Mouse (Mus musculus) T-cell, adult 2 months (primary cell): ENCODE results near the gene Epha1.

ENCODE experiments used
- DNase-seq: peaks from one replicate; pipeline ENCODE4 v3.0.0; 2022; ENCODE audit warnings: low spot score

Gene Epha1

DNA sequence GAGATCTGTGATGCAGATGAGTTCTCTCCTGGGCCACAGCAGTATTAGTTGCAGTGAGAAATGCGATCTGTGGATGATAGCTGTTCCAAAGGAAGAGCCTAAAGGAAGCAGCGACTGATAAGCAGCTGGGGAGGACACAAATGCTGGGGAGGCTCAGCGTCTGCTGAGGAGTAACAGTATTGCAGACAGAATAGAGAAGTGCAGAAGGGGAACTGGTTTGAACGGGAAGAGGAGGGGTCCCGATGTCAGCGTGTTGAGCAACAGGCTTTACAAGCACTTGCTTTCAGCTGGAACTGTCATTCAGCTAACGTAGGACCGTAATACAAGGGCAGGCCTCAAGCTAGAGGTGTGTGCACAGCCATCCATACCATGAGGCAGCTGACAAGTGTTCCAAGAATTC is 19.9 kb downstream of the Epha1 start:
- no peak for DNase-seq

DNA sequence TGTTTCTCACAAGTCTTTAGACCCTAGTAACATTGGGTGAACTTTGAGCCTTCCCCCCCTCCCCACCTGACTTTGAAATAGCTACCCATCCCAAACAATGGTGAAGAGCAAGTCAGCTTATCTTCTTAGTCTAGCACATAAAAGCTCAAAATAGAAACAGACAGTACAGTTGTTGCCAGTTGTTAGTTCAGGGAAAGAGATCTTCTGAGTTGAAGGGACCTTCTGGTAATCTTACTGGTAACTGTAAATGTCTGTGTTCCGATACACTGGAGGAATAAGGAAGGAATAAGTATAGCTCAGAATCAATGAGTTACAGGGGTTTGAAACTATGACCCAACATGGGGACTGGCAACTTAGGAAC is 20.6 kb downstream of the Epha1 start:
- DNase-seq = no peak

DNA sequence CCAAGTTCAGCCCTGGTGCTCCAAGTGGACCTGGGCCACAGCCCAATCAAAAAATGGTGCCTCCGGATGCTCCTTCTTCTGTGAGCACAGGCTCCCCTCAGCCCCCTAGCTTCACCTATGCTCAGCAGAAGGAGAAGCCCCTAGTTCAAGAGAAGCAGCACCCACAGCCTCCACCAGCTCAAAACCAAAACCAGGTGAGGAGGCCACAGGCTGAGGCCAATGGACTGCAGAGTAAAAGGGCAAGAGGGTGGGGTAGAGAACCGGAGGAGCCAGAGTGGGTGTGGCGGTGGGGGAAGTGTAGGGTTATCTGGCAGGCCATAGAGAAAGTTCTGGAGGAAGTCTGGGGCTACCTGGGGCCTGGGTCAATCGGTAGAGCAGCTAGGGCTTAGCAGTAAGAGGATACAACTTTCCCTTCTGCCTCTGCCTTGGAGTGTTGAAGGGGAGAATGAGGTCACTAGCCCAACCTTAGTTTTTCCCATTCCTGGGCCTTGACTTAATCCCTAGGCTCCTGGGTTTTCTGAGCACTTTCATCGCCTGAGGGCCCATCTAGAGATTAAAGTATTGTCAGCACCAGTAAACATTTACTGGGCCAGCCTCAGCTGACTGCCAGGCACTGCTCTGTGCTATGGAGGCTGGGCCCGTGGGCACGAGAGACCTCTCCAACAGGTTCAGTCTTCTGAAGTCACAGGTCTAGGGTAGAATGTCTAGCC is 21.1 kb downstream of the Epha1 start:
- no peak for DNase-seq

DNA sequence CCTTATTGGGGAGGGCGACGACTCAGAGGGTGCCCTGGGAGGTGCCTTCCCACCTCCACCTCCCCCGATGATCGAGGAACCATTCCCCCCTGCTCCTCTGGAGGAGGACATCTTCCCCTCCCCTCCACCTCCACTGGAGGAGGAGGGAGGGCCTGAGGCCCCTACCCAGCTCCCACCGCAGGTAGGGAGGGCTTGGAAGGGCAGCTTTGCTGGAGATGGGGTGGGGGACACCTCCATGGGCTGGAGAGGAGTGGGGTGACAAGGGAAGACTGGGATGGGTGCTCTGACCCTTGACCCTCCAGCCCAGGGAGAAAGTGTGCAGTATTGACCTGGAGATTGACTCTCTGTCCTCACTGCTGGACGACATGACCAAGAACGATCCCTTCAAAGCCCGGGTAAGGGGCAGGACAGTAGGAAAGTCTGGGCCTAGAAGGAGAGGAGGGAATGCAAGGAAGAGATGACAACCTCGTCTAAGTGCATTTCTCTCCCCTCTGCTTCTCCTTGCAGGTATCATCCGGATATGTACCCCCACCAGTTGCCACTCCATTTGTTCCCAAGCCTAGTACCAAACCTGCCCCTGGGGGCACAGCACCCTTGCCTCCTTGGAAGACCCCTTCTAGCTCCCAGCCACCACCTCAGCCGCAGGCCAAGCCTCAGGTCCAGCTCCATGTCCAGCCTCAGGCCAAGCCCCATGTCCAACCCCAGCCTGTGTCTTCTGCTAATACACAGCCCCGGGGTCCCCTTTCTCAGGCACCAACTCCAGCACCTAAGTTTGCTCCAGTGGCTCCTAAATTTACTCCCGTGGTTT is 21.9 kb downstream of the Epha1 start:
- no peak for DNase-seq

DNA sequence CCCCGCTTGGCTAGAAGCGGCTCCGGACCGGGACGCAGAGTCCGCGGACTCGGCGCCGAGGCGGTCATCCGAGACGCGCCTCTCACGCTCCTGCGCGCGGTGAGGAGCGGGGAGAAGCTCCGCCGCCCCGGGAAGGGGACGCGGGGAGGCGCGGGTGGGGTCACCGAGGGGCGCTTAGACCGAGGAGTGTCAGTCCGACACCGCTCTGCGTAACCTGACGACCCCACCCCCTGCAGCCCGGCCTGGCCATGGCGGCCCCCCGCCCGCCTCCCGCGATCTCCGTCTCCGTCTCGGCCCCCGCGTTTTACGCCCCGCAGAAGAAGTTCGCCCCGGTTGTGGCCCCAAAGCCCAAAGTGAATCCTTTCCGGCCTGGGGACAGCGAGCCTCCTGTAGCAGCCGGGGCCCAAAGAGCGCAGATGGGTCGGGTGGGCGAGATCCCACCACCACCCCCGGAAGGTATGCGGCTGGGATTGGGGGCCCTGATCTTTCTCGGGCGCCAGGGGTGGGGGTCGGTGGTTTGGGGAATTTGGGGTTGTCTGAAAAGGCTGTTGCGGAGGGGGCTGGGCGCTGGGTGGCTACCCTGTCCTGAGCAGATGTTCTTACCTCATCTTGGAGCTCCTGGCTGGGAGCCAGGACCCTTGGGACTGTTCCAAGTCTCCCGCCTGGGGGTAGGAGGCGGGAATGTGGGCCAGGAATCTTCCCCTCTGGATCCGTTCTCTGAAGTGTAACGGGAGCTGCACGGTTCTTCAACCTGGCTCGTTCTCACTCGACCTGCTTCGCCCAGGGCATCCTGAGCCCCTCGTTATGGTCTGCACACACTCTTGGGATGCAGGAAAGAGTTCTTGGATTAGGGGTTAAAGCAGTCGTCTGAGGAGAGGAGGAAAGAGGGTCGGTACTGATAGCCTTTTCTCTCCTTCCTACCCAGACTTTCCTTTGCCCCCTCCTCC is 22.8 kb downstream of the Epha1 start:
- DNase-seq = peak; percentile 7

DNA sequence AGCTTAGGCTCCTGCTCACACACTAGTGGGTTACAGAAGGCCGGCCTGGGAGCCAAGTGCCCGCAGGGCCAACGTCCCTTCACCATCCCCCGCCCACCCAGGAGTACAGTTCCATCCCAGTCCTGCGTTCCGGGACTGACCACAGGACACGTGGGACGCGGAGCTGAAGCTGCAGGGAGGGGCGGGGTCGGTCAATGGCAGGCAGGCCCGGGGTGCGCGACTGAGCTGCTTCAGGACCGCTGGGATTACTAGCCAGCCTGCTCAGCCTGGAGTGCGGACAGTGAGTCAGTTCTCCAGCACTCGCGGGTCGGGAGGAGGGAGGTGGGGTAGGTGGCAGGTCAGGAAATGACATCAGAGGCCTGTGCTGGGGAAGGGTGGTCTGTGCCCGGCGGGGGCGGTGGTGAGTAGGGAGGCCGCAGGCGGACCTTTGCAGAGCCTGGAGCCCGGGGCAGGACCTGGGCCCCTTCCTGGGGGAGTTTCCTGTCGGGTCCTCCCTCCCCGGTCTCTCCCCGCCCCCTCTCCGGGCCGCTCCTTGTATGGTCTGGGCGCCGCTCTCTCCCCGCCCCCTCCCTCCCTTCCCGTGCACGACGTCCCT is 23.5 kb downstream of the Epha1 start, which contains the start of gene Zyx:
Gene Zyx, plus strand, starts transcription at position 205 of the 595 bp plus-strand sequence.
- DNase-seq = peak; percentile 77

GRCm38 (mm10) chr6:42349006-42349425 is 24.1 kb downstream of the Epha1 start:
- DNase-seq = peak; percentile 76

DNA sequence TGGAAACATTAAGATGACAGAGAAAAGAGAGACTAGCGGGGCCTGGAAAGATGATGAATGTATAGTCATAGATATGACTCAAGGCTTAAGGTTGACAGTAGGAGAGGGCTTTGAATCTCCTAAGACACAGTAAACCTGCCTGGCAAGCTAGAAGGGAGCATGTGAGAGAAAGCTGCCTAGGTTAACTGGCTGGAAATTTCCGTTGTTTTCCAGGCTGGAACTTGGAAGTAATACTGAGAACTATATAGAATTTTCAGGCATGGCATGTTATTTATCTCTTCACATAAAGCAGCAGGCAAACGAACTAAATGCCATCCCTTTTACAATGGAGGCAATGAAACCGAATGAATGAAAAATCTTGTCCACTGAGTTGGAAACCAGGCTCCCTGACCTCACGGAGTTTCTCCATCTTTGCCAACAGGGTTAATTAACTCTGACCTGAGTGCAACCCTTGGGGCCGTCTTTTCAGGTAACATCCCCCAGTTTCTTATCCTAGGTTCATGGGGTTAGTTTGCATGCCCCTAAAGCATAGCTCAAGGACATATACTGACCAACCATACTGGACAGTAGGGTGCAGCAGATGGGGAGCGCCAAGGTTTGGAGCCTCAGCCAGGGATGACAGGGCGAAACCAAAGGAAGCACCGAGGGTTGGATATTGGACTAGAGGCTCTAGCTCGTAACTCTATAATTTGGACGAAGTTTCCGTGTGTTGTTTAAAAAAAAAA is 24.6 kb downstream of the Epha1 start:
- DNase-seq = no peak

DNA sequence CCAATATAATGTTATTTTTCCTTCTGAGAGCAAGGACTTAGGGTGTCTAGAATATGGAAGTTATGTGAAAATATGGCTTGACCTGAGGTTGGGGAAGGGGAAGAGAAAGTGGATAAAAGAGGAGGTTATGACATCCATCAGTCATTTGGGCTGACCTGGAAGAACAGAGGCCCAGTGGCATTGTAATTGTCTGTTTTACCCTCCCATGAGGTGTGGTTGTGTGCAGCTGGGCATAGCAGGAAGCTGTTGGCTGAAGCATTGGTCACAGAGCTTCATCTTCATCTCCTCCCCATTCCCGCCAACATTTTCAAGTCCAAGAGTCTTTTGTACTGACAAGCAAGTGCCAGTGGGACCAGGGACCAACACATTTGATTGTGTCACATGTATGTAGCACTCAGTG is 28.8 kb downstream of the Epha1 start:
- DNase-seq = no peak

DNA sequence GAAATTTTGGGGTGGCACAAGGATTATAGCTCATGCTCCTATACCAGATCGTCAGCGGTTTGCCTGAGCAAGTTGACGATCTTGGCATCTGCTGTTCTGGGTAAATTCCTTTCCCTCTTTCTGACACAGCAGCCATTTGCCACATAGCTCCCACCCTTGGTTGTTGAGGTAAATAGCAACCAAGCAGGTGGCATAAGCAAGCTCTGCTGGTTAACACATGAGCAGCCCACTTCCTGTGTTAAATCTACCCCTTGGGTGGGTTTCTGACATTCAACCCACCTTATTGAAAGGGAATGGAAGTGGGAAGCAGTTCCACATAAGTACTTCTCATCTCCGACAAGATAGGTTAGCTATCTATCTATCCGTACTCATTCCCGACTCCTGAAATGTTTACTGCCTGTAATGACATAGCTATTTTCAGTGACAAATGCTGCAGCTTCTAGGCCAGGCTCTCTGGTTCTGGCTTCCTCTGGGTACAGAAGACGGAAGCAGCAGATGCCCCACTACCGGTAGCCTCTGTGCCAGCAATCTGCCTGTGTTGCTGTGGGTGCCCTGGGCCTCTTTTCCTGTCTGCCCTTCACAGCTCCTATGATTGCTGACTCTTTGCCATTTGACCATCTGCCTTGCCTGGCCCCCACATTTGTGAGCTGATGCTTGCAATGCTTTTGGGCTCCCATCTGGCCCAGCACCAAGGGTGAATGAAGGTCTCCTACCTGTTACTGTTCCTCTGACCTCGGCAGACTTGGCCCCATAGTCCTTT is 29.5 kb downstream of the Epha1 start:
- DNase-seq = peak; percentile 68

- no peak for DNase-seq
Measured at GRCm38 (mm10) chr6:42342171-42342570, 30.9 kb downstream of the Epha1 start.

GRCm38 (mm10) chr6:42339981-42340380 is 33.1 kb downstream of the Epha1 start:
- DNase-seq = no peak

DNA sequence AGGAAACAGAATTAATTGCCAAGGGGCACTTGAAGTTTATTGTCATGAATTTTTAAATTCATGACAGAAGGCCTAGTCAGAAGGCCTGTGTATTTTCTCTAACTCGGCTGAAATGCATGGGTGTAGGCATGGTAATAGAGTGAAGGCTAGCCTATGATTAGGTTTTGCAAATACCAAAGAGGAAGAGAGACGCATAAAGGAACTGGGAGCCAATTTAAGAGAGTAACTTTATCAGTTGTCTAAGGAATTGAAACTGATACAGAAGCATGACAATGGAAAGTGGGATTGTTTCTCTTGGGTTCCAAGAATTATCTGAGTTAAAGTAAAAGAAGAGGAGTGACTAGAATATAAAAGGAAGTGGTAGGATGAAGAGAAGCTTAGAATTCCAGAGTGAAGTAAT is 33.9 kb downstream of the Epha1 start:
- DNase-seq = no peak

DNA sequence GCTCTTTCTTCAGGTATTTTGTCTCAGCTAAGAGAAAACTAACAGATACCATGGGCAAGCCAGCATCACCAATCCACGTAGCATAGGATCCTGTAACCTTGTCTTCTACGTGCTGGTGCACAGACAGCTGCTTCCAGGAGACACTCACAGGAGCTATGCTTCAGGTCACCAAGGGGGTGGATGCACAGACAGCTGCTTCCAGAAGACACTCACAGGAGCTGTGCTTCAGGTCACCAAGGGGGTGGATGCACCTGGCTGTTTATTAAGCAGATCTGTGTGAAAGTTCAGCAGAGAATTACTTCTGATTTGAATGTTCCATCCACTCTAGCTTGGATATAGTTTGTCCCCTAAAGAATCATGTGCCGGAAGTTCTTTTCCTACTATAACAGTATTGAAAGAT is 42.1 kb downstream of the Epha1 start:
- no peak for DNase-seq

DNA sequence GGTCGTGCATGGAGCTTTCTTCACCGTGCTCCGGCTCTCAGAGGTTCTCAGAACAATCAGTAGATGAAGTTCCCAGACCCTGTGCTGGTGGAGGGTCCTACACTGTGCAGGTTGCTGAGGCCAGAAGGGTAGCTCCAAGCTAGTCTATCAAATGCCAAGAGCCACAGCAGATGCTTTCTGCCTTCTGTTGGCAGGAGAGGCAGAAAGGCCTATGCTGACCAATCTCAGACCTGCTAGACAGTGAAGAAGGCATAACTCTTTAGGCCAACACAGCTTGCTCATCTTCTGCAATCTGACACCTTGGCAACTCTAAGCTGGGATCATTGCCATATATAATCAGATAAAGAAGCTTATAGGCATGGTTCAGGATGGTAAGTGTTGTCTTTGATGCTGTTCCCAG is 42.9 kb downstream of the Epha1 start:
- DNase-seq = no peak

DNA sequence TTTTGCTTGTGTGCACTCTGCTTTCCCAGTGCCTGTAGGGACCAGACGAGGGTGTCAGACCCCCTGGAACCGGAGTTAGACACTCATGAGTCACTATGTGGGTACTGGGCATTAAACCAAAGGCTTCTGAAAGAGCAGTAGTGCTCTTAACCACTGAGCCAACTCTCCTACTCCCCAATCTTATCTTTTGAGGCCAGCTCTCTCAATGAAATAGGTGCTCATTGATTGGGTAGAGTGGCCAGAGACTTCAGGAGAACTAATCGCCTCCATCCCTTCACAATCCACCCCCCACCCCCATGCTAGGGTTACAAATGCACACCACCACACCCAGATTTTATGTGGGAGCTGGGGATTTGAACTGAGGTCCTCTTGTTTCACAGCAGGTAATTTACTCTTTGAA is 44.3 kb downstream of the Epha1 start:
- no peak for DNase-seq

DNA sequence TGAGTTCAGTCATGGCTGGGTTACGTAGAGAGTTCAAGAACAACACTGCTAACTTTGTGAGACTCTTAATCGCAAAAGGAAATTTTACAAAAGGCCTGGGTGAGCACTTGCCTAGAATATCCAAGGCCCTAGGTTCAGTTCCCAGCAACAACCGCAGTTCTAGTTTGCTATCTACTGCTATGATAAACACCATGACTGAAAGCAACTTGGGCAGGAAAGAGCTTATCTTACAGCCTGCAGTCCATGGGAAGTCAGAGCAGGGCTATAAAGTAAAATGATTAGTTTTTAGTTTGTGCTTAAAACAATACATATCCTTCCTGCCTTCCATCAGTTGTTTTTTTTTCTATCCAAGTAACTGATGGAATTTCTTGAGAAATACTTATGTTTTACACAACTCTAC is 46.6 kb downstream of the Epha1 start:
- no peak for DNase-seq

- DNase-seq = peak; percentile 73
Measured at GRCm38 (mm10) chr6:42325268-42325609, 47.8 kb downstream of the Epha1 start.

DNA sequence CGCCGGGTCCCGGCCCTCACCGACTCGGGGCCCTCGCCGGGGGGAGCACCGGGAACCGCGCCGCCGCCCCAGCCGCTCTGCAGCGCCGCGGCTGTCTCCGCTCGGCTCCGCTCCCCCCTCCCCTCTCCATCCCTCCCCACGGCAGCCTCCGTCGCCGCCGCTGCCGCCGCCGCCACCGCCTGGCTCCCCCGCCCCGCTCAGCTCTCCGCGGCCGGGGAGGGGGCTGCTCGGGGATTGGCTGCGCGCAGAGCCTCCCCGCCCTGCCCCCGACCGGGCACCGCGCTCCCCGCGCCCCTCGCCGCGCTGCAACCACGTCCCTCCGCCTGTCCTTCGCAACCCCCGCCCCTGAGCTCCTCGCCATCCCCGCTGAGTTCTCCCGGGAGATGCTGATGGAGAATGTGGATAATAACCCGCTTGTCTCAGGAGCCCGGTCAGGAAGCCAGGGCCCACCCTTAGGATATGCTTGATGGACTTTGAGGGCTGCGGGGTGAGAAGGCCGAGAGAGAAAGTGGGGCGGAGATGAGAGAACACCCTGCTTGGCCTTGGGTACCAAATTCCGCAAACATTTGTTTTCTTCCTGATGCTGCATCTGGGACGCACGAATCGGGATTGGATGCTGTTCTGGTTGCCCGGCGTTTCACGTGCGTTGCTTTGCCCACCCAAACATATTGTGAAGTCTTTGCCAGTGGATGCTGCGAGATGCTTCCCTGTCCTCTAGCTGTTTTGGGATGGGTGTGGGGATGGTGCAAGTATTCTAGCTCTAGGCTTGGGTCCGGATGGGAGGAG is 48.4 kb downstream of the Epha1 start, which contains the start of gene Fam131b:
Gene Fam131b, minus strand, starts transcription at position 162 of the 786 bp plus-strand sequence.
- DNase-seq = peak; percentile 29

DNA sequence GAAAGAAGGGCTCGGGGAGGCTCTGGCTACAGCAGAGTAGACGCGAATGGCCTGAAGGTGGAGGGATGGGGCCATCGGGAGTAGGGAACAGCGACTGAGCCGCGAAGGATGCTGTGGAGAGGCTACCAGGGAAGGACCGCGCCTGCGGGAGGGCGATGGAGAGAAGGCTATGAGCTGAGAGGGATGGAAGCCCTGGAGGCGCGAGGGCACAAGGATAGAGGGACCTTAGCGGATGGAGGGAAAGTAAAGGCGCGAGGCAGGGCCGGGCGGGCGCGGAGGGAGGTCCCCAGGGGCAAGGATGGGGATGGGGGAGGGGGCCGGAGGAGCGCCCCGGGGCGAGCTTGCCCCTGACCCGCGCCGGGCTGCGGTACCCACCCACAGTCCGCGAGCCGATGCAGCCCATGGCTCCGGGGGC is 49.0 kb downstream of the Epha1 start:
- DNase-seq = no peak
